Mouse (Mus musculus): Measurements from ENCODE around the gene Naa30. TPM values are rescaled to one million over a fixed set of nuclear protein-coding genes. Genes with fewer than 3 reads are reported as not detected.

Naa30 gene
- polyA plus RNA-seq (2014; fragmentation: Illumina TruSeq; extraction: RNeasy Lipid Tissue Mini Kit (QIAGEN cat#74804); ENCODE audit: low read depth, low replicate concordance): 16.2 TPM

GRCm38 (mm10) chr14:49171867-49172581 is at the start of gene Naa30:
Gene Naa30, plus strand, starts transcription at chr14:49172226.

Other genes starting within 250 kb of the Naa30 start
- 15.7 TPM for gene Ap5m1, start 106.1 kb upstream of the Naa30 start, polyA plus RNA-seq (2014; fragmentation: Illumina TruSeq; extraction: RNeasy Lipid Tissue Mini Kit (QIAGEN cat#74804); ENCODE audit: low read depth, low replicate concordance)
- gene Exoc5, start 105.6 kb upstream of the Naa30 start, polyA plus RNA-seq (2014; fragmentation: Illumina TruSeq; extraction: RNeasy Lipid Tissue Mini Kit (QIAGEN cat#74804); ENCODE audit: low read depth, low replicate concordance): 19.2 TPM
- 80.6 TPM for gene ccdc198, start 73.2 kb downstream of the Naa30 start, polyA plus RNA-seq (2014; fragmentation: Illumina TruSeq; extraction: RNeasy Lipid Tissue Mini Kit (QIAGEN cat#74804); ENCODE audit: low read depth, low replicate concordance)

All from adipose tissue, adult 10 weeks (tissue).